Mouse (Mus musculus) intestine, embryonic 15.5 days (tissue): ENCODE data around the gene Map3k15. TPM values are rescaled to one million over a fixed set of nuclear protein-coding genes. Genes with fewer than 3 reads are reported as not detected.
A peak's percentile ranks its signal among the peaks of the same experiment; 100 is the strongest.

Experiments
- ATAC-seq: fragments of 200-750 bp; cut with Nextera tagmentation; 2 replicates; pipeline ENCODE4 v1.8.0; 2017; ENCODE audit warnings: moderate TSS enrichment, moderate library complexity
- H3K27ac ChIP-seq: fragments of 300-500 bp; sonication (generic); 2 replicates; pipeline ENCODE4 v1.5.1; 2015; ENCODE audit warnings: mild to moderate bottlenecking, inconsistent platforms
- H3K27me3 ChIP-seq: fragments of 300-500 bp; sonication (generic); replicated peaks from 2 replicates; pipeline ENCODE4 v1.6.1; 2015; ENCODE audit warnings: inconsistent platforms
- H3K36me3 ChIP-seq: fragments of 300-500 bp; sonication (generic); 2 replicates; pipeline ENCODE4 v1.6.1; 2015; ENCODE audit warnings: inconsistent platforms
- H3K4me1 ChIP-seq: fragments of 300-500 bp; sonication (generic); replicated peaks from 2 replicates; pipeline ENCODE4 v1.6.1; 2015; ENCODE audit warnings: inconsistent platforms
- H3K4me2 ChIP-seq: fragments of 300-500 bp; sonication (generic); replicated peaks from 2 replicates; pipeline ENCODE4 v1.6.1; 2015; ENCODE audit warnings: mild to moderate bottlenecking, inconsistent platforms
- H3K4me3 ChIP-seq: fragments of 300-500 bp; sonication (generic); replicated peaks from 2 replicates; pipeline ENCODE4 v1.5.1; 2015; ENCODE audit warnings: inconsistent platforms
- H3K9ac ChIP-seq: fragments of 300-500 bp; sonication (generic); 2 replicates; pipeline ENCODE4 v1.6.1; 2015; ENCODE audit warnings: inconsistent platforms
- H3K9me3 ChIP-seq: fragments of 300-500 bp; sonication (generic); 2 replicates; pipeline ENCODE4 v1.6.1; 2016; ENCODE audit warnings: inconsistent platforms
- WGBS: fragments of 180-500 bp; shearing (Covaris S2); methylation state at CpG from one replicate; pipeline ENCODE4 v1.1.7; 2015; 5-methylcytosine and 5-hydroxymethylcytosine counted together
- polyA plus RNA-seq: library from polyadenylated mRNA; unstranded; fragments of >200 nt; fragmentation: Nextera tagmentation; extraction: Ambion mirVana; gene quantifications from 2 replicates; pipeline ENCODE4 v1.2.1, GENCODE M21; 2015

Gene Map3k15
- polyA plus RNA-seq, 1 experiment from 2014 or later: 0.57 TPM

DNA sequence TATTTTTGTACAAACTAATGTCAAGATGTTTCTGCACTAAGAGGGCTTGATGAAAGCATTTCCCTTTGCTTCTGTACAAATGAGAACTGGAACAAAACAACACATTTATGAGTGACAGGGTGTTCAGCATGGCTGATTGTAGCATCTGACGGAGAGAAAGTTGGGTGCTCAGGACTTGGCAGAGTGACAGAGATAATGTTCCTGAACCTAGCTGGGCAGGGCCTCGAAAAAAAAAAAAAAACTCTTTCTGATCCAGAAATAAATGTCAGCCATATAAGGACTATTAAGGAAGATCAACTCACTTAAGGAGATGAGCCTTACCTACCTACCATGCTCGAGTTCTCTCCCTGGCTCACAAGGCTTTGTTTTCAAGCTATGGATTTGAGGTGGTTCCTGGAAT is 12.0 kb upstream of the Map3k15 start:
- Histone ChIP-seq H3K27ac (no peak overlapping the region), H3K4me2 (no peak overlapping the region), H3K27me3 (no peaks in the 10 kb centered on the region), H3K36me3 (no peaks in the 10 kb centered on the region), H3K9ac (no peak overlapping the region), H3K4me1 (no peaks in the 10 kb centered on the region), H3K9me3 (no peaks in the 10 kb centered on the region), H3K4me3 (no peak overlapping the region)
- WGBS: 65% methylated on average over 3 of the region's 3 CpGs
- no peak for ATAC-seq

GRCm38 (mm10) chrX:159995808-159996207 is 7.6 kb downstream of the Map3k15 start:
- 87% methylated on average over 6 of the region's 6 CpGs for WGBS

GRCm38 (mm10) chrX:160053306-160053705 is 65.1 kb downstream of the Map3k15 start:
- Histone ChIP-seq H3K4me1 (no peaks in the 10 kb centered on the region), H3K27ac (no peak overlapping the region), H3K36me3 (no peaks in the 10 kb centered on the region), H3K4me3 (no peak overlapping the region), H3K4me2 (no peak overlapping the region), H3K9ac (no peak overlapping the region), H3K9me3 (no peaks in the 10 kb centered on the region), H3K27me3 (no peaks in the 10 kb centered on the region; the same call in 1 of the 2 replicates)
- ATAC-seq: no peak
- WGBS: 74% methylated on average over 1 of the region's 1 CpGs

More at GRCm38 (mm10) chrX:159995808-159996207, 7.6 kb downstream of the Map3k15 start:
- Histone ChIP-seq H3K4me3 (no peak overlapping the region), H3K4me2 (no peak overlapping the region), H3K9me3 (no peaks in the 10 kb centered on the region), H3K4me1 (no peaks in the 10 kb centered on the region), H3K27me3 (no peaks in the 10 kb centered on the region), H3K9ac (no peak overlapping the region), H3K36me3 (no peaks in the 10 kb centered on the region), H3K27ac (no peak overlapping the region)
- ATAC-seq: no peak

GRCm38 (mm10) chrX:160054643-160055042 is 66.4 kb downstream of the Map3k15 start:
- Histone ChIP-seq H3K4me2 (no peak overlapping the region), H3K4me1 (no peaks in the 10 kb centered on the region), H3K9ac (no peak overlapping the region), H3K36me3 (no peaks in the 10 kb centered on the region), H3K9me3 (no peaks in the 10 kb centered on the region), H3K27me3 (no peaks in the 10 kb centered on the region; the same call in 1 of the 2 replicates), H3K27ac (no peak overlapping the region), H3K4me3 (no peak overlapping the region)
- WGBS: 78% methylated on average over 5 of the region's 5 CpGs
- no peak for ATAC-seq

DNA sequence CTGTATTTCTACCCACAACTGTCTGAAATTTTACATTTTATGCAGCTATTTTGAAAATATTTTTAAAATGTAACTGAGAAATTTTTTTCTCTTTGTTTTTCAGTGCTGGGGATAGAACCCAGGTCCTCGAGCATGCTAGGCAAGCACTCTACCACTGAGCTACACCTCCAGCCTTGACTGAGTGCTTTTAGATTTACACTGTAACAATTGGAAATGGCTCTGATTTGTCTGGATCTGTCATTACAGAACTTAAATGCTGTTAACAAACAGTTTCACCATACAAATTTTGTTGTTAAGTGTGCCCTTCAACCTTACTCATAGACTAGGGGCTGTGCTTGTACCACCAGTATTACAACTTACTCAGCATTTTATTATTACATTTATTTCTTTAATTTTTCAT is 103.7 kb downstream of the Map3k15 start:
- Histone ChIP-seq H3K9ac (no peak overlapping the region), H3K4me3 (no peak overlapping the region), H3K4me2 (no peak overlapping the region), H3K36me3 (no peaks in the 10 kb centered on the region), H3K4me1 (no peaks in the 10 kb centered on the region), H3K27me3 (no peaks in the 10 kb centered on the region), H3K9me3 (no peaks in the 10 kb centered on the region), H3K27ac (no peak overlapping the region)
- WGBS: 61% methylated on average over 1 of the region's 1 CpGs
- no peak for ATAC-seq

DNA sequence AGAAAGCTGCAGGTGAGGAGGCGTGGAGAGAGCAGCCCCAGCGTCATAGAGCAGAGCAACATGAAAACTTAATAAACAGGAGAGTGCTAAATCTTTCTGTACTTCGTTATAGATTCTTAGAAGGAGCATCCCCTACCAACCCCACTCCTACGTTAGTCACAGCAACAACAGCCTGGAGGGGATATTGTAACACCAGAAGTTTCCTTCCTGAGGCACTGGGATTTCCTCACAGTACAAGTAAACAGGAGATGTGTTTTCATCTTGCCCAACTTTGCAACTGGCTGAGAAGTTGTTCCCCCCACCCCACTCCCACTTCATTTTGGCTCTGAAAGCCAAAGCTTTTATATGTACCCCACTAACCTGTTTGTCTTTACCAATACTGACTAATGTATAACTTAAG is 119.6 kb downstream of the Map3k15 start:
- Histone ChIP-seq H3K4me2 (no peak overlapping the region), H3K36me3 (no peaks in the 10 kb centered on the region), H3K9me3 (no peaks in the 10 kb centered on the region)

GRCm38 (mm10) chrX:160113777-160114176 is 125.5 kb downstream of the Map3k15 start:
- H3K36me3 ChIP-seq: no peaks in the 10 kb centered on the region
- no peaks in the 10 kb centered on the region for H3K4me1 ChIP-seq
- ATAC-seq: no peak
- H3K9me3 ChIP-seq: no peaks in the 10 kb centered on the region
- no peaks in the 10 kb centered on the region for H3K27me3 ChIP-seq
- H3K4me2 ChIP-seq: no peak overlapping the region
- WGBS: 80% methylated on average over 1 of the region's 1 CpGs
- no peak overlapping the region for H3K27ac ChIP-seq
- no peak overlapping the region for H3K9ac ChIP-seq
- no peak overlapping the region for H3K4me3 ChIP-seq

More for the DNA sequence above, 119.6 kb downstream of the Map3k15 start:
- H3K27ac ChIP-seq: no peak overlapping the region
- 68% methylated on average over 4 of the region's 4 CpGs for WGBS
- H3K9ac ChIP-seq: no peak overlapping the region
- ATAC-seq: no peak
- H3K4me3 ChIP-seq: no peak overlapping the region
- H3K27me3 ChIP-seq: no peaks in the 10 kb centered on the region
- no peaks in the 10 kb centered on the region for H3K4me1 ChIP-seq

GRCm38 (mm10) chrX:160116074-160116473 is 127.8 kb downstream of the Map3k15 start:
- H3K9ac ChIP-seq: no peak overlapping the region
- H3K9me3 ChIP-seq: no peaks in the 10 kb centered on the region
- no peak overlapping the region for H3K27ac ChIP-seq
- no peak overlapping the region for H3K4me2 ChIP-seq
- no peak overlapping the region for H3K4me3 ChIP-seq
- H3K27me3 ChIP-seq: no peaks in the 10 kb centered on the region
- no peaks in the 10 kb centered on the region for H3K4me1 ChIP-seq
- no peaks in the 10 kb centered on the region for H3K36me3 ChIP-seq
- ATAC-seq: no peak

DNA sequence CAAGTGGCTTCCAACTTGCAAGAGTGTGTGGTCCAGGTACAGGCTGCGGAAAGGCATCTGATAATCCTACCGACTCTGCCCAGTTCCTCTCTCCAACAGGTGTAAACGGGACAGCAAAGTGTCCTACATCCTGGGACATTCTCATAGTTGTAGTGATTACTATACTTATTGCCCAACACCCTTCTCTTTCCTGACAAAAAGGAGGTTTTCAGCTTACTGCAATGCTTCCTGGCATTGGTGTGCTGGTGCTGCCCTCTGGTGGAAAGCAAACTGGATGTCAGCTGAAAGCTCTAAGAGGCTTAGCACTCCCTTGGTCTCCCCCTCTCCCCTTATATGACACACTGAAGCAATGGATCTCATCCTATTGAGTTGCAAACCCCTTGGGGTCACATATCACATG is 128.4 kb downstream of the Map3k15 start:
- no peaks in the 10 kb centered on the region for H3K27me3 ChIP-seq
- no peak overlapping the region for H3K9ac ChIP-seq
- no peaks in the 10 kb centered on the region for H3K9me3 ChIP-seq
- WGBS: 82% methylated on average over 3 of the region's 3 CpGs
- H3K36me3 ChIP-seq: no peaks in the 10 kb centered on the region
- H3K4me2 ChIP-seq: no peak overlapping the region
- ATAC-seq: peak; percentile 51; the same call in 1 of the 2 replicates
- no peak overlapping the region for H3K4me3 ChIP-seq
- H3K4me1 ChIP-seq: no peaks in the 10 kb centered on the region
- no peak overlapping the region for H3K27ac ChIP-seq

DNA sequence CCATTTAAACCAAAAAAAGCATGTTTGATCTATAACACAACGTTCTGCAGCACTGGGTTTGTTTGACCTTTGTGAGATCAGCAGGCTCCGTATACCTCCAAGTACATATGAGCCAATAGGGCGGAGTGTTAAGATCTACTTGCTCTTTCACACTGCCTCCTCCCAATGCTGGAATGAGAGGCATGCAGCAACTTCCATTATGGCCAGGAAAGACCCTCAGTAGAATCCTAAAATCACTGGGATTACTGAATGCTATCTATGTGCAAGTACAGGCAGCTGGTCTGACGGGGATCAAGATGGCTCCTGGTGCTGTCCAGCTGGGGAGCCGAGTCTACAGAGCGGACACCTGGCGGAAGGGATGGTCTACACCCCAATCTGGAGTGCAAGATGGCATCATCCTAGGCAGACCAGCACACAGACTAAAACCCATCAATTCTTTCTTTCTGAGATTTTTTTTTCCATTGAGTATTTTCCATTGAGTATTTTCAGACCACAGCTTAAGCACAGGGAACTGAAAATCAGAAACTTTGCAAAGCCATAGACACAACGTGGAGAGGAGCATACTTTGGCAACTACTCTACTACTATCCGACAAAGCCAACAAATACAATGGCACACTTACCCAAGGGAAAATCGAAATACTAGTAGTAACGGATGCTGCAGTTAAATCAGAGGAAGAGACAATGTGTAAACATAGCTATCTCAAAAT is 146.1 kb downstream of the Map3k15 start:
- WGBS: 77% methylated on average over 11 of the region's 11 CpGs
- Histone ChIP-seq H3K9me3 (no peaks in the 10 kb centered on the region), H3K27me3 (no peaks in the 10 kb centered on the region), H3K4me1 (no peaks in the 10 kb centered on the region), H3K9ac (no peak overlapping the region), H3K4me2 (no peak overlapping the region), H3K36me3 (no peaks in the 10 kb centered on the region), H3K27ac (no peak overlapping the region), H3K4me3 (no peak overlapping the region)
- ATAC-seq: no peak

- H3K9ac ChIP-seq: no peak overlapping the region
- no peaks in the 10 kb centered on the region for H3K4me1 ChIP-seq
- peak overlapping the region; percentile 57; the same call in 1 of the 2 replicates for H3K4me2 ChIP-seq
- no peaks in the 10 kb centered on the region for H3K9me3 ChIP-seq
- no peak for ATAC-seq
- no peaks in the 10 kb centered on the region for H3K27me3 ChIP-seq
- H3K4me3 ChIP-seq: 0 out of 2 replicates have a peak overlapping the region, but pooled peaks have one; percentile 12
- H3K27ac ChIP-seq: no peak overlapping the region
- H3K36me3 ChIP-seq: no peaks in the 10 kb centered on the region
- WGBS: 50% methylated on average over 6 of the region's 6 CpGs
Measured at GRCm38 (mm10) chrX:160135719-160136118, 147.5 kb downstream of the Map3k15 start.

DNA sequence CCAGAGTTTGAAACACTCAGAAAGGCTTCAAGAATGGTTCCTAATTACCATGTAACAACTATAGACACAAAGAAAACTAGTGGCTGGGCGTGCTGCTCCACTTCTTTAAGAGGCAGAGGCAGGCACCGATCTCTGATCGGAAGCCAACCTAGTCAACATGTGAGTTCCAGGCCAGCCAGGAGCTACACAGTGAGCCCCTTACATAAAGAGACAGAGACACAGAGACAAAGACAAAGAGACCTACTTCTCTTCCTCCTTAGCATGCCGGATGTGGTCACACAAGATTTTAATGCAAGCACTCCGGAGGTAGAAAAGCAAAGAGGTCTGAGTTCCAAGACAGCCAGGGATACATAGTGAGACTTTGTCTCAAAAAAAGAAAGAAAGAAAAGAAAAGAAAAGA is 147.9 kb downstream of the Map3k15 start:
- no peak overlapping the region for H3K27ac ChIP-seq
- peak overlapping the region; percentile 12; the same call in 1 of the 2 replicates for H3K4me3 ChIP-seq
- no peaks in the 10 kb centered on the region for H3K27me3 ChIP-seq
- peak overlapping the region; percentile 57 for H3K4me2 ChIP-seq
- H3K9me3 ChIP-seq: no peaks in the 10 kb centered on the region
- no peaks in the 10 kb centered on the region for H3K4me1 ChIP-seq
- WGBS: 53% methylated on average over 5 of the region's 5 CpGs
- no peaks in the 10 kb centered on the region for H3K36me3 ChIP-seq
- H3K9ac ChIP-seq: no peak overlapping the region
- ATAC-seq: no peak

GRCm38 (mm10) chrX:160137177-160137860 is 149.1 kb downstream of the Map3k15 start:
- no peaks in the 10 kb centered on the region for H3K27me3 ChIP-seq
- peak overlapping the region; percentile 66 for H3K9ac ChIP-seq
- H3K27ac ChIP-seq: peak overlapping the region; percentile 94
- no peaks in the 10 kb centered on the region for H3K4me1 ChIP-seq
- H3K36me3 ChIP-seq: no peaks in the 10 kb centered on the region
- 32% methylated on average over 18 of the region's 18 CpGs for WGBS
- ATAC-seq: peak; percentile 11
- H3K4me3 ChIP-seq: peak overlapping the region; percentile 58
- H3K9me3 ChIP-seq: no peaks in the 10 kb centered on the region
- H3K4me2 ChIP-seq: peak overlapping the region; percentile 57
